Mouse (Mus musculus) heart, postnatal 10 days (tissue): ENCODE measurements at regions not wholly inside any gene's neighbourhood (a gene's known extent, or its start where the extent isn't known, plus 50 kb on each side); places are given as distances from the start of the nearest gene placed in this dataset.
"Not testable (repeated sequence)": the region's sequence is repeated elsewhere in the genome, so short reads cannot be mapped to it uniquely, and the experiment has no call there.

Experiments
- DNase-seq, 2 experiments: peaks; one replicate each; pipeline ENCODE4 v3.0.0; 2021
- intact Hi-C: fragments of 180-260 bp; cut with DNase I; formaldehyde crosslinking; loops from one replicate; pipeline ENCODE4 v1.15.1; 2025

DNA sequence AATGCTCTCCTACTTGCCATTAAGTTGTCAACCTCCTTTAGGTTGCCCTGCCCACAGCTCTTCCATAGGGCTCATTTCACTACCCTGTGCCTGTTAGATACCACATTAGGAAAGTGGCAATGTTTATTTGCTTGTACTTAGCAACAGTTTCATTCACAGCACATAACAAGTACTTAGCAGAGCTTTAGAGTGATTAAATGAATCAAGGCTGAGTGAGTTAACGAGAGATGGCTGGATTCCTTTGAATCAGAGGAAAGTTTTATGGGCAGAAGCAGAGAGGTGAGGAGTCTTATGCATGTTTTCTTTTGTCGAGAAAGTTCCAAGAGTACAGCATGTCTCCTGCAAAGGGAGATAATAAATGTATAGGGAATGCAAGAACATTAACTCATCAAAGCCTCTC is 60.5 kb downstream of the Ptgs2 start:
- intact Hi-C loops = no loop called here
- DNase-seq = no peak

- peak; percentile 1 to 2 for DNase-seq
- intact Hi-C loops = no loop called here
Observed at GRCm38 (mm10) chr1:150164890-150165596, 65.2 kb downstream of the Ptgs2 start.

DNA sequence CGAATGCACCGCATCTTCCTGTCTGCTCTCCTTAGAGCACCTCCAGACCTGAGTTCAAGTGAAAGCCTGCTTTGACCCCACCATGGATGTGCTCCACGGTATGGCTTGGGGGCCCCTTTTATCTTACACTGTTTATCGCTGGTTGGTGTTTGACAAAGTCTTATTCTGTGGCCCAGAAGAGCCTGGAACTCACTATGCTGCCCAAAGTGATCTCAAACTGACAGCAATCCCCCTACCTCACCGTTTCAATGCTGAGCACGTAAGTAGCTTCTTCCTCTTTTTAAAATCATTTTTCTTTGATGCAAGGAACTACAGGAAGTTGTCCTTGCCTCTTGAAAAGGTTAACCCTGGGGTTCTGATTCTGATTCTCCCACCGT is 65.8 kb downstream of the Ptgs2 start:
- intact Hi-C loops = no loop called here
- no peak for DNase-seq

DNA sequence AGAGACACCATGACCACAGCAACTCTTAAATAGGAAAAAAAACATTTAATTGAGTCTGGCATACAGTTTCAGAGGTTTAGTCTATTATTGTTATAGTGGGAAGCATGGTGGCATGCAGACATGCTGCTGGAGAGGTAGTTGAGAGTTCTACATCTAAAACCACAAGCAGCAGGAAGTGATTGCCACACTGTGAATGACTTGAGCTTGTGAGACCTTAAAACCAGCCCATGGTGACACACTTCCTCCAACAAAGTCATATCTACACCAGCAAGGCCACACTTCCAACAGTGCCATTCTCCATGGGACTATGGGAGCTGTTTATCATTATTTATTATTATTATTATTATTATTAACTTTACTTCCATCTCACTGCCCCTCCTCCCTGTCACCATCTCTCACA is 67.3 kb downstream of the Ptgs2 start:
- intact Hi-C loops = no loop called here

GRCm38 (mm10) chr1:150174204-150174603 is 74.4 kb downstream of the Ptgs2 start:
- DNase-seq = no peak
- intact Hi-C loops = no loop called here

More for the DNA sequence above, 67.3 kb downstream of the Ptgs2 start:
- no peak for DNase-seq

- intact Hi-C loops = no loop called here
- no peak for DNase-seq
Observed at GRCm38 (mm10) chr1:150177029-150177740, 77.4 kb downstream of the Ptgs2 start.

GRCm38 (mm10) chr1:150202022-150202421 is 102.2 kb downstream of the Ptgs2 start:
- intact Hi-C loops = loop anchor here (5.0 kb wide), 1 partner anchor 370 kb away; no protein-coding TSS in a partner anchor
- DNase-seq = no peak

DNA sequence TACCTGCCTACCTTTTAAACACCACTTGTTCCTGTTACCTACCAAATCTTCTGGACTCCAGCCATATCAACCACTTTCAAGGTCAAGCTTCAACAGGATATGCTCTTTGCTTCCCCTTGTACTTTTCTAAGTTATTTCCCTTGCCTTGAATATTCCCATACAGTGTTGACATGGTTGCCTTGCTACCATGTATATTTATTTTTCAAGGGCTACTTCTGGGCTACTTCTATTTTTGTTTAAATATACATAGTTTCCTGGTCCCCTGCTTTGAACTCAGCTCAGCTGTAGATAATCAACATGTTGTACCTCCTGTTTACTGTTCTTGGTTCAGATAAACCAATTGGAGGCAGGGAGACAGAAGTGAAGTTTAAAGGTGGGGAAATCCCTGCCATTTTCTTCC is 106.8 kb upstream of the Pdc start:
- no peak for DNase-seq
- intact Hi-C loops = no loop called here

GRCm38 (mm10) chr1:150216672-150217071 is 102.5 kb upstream of the Pdc start:
- intact Hi-C loops = no loop called here
- DNase-seq = no peak

GRCm38 (mm10) chr1:150218802-150219201 is 100.4 kb upstream of the Pdc start:
- intact Hi-C loops = no loop called here
- no peak for DNase-seq

- DNase-seq = no peak
- intact Hi-C loops = no loop called here
Observed at GRCm38 (mm10) chr1:150225529-150225928, 93.7 kb upstream of the Pdc start.

- DNase-seq, intact Hi-C loops: not testable (repeated sequence)
Observed at GRCm38 (mm10) chr1:150239504-150239903, 79.7 kb upstream of the Pdc start.

DNA sequence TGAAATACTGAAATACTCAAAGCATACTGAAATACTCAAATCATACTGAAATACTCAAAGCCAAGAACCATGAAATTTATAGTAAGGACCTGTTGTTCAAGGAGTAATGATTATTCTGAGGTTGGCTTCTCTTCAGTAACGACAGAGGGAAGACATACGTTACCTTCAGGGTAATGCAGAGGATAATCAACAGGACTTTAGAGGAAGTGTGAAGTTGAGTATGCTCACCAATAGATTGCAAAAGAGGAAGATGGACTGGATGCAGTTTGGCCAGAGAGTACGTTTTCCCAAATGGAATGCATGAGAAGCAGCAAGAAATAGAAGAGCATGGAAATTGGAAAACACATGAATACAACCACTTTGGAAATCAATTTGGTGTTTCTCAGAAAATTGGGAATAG is 79.1 kb upstream of the Pdc start:
- no peak for DNase-seq
- intact Hi-C loops = loop anchor here (2.0 kb wide), 1 partner anchor 13 kb away; no protein-coding TSS in a partner anchor

- DNase-seq = no peak
- intact Hi-C loops = loop anchor here (2.0 kb wide), 1 partner anchor 14 kb away; no protein-coding TSS in a partner anchor
Observed at GRCm38 (mm10) chr1:150241153-150241552, 78.1 kb upstream of the Pdc start.

- intact Hi-C loops = no loop called here
- no peak for DNase-seq
Observed at GRCm38 (mm10) chr1:150242108-150242507, 77.1 kb upstream of the Pdc start.

DNA sequence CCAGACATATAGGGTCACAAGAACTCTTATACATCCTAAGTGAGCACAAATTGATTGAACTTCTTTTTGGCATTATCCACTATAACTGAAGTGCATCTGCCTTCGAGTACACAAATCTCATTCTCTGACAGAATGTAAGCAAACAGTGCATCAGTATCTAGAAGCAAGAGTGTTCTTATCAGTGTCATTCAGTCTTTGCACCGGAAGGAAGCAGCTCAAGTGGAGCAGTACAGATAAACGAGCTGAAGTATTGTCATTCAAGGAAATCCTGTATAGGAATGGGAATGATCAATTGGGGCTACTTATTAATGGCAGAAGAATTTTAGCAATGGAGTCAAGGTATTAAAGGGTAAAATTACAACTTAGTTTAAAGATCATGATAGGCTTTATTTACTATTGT is 74.3 kb upstream of the Pdc start:
- intact Hi-C loops = no loop called here
- DNase-seq = no peak

DNA sequence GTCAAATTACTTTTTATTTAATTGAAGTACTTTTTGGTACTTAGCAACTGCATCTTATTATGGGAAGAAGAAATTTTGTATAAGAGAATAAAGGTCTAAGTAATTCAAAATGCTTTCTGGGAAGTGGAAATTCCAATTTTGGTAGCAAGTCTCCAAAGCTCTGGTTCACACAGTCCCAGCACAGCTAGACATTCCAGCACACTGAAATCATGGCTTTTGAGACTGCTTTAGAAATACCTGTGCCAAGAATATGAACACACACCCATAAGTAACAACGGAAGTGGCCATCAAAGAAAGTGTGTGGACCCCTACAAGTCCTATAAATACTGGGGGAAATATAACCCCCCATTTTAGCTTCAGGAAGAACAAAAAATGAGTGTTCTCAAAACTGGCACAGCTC is 67.8 kb upstream of the Pdc start:
- no peak for DNase-seq
- intact Hi-C loops = loop anchor here (10.0 kb wide), 1 partner anchor 297 kb away; no protein-coding TSS in a partner anchor

DNA sequence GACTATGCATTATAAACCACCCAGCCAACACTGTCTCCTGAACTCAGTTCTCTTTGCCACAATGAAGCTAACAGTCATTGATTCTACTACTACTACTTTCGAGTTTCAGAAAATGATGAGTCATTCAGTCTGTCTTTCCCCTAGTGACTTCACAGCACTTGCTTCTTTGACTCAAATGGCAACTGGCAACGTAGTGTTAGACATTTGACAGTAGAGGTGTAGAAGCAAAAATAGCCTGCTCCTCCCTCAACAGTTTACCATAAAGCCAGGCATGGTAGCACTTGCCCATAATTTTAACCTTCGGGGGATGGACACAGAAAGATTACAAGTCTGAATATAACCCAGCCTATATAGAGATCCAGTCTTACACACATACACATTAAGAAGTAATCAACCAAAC is 67.3 kb upstream of the Pdc start:
- intact Hi-C loops = loop anchor here (10.0 kb wide), 1 partner anchor 297 kb away; no protein-coding TSS in a partner anchor
- DNase-seq = no peak

DNA sequence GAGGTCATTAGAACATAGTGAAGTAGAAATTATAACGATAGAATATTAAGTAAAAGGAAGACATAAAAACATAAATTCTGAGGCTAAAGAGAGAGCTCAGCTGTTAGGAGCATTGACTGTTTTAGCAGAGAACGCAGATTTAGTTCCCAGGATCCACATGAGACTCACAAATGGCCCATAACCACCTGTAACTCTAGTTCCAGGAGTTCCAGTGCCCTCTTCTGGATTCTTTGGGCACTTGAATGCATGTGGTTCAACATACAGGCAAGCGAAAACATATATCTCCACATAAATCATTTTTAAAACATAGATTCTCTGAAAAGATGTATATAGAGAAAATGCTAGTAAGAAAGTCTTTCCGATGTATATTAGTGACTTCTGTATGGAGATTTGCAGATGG is 61.6 kb upstream of the Pdc start:
- no peak for DNase-seq
- intact Hi-C loops = loop anchor here (10.0 kb wide), 1 partner anchor 303 kb away; no protein-coding TSS in a partner anchor

- no peak for DNase-seq
- intact Hi-C loops = no loop called here
Observed at GRCm38 (mm10) chr1:150260355-150260754, 58.9 kb upstream of the Pdc start.

- DNase-seq = peak; percentile 15 to 34
- intact Hi-C loops = no loop called here
Observed at GRCm38 (mm10) chr1:150266502-150266901, 52.7 kb upstream of the Pdc start.

DNA sequence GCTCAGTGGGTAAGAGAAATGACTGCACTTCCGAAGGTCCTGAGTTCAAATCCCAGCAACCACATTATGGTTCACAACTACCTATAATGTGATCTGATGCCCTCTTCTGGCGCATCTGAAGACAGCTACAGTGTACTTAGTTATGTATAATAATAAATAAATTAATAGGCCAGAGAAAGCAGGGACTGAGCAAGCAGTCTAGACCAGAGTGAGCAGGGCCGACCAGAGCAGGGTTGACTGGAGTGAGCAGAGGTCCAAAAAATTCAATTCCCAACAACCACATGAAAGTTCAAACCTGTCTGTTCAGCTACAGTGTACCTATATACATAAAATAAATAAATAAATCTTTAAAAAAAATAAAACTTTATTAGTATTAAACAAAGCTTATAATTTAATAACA is 52.2 kb upstream of the Pdc start:
- no peak for DNase-seq
- intact Hi-C loops = no loop called here
